Mouse (Mus musculus) C2C12 (cell line): ENCODE data around the gene Pex6. TPM values are rescaled to one million over a fixed set of nuclear protein-coding genes. Genes with fewer than 3 reads are reported as not detected.

Source experiments
- H3K27me3 ChIP-seq: one replicate; pipeline ENCODE4 v1.6.1; 2011; ENCODE audit not compliant: control insufficient read depth, insufficient read depth, insufficient read length
- H3K36me3 ChIP-seq: one replicate; pipeline ENCODE4 v1.6.1; 2011; ENCODE audit not compliant: control insufficient read depth, insufficient read depth
- H3K4me3 ChIP-seq: one replicate; pipeline ENCODE4 v1.5.1; 2011; ENCODE audit warnings: mild to moderate bottlenecking, control low read depth; ENCODE audit not compliant: poor library complexity, insufficient read depth, severe bottlenecking
- H3K79me2 ChIP-seq: one replicate; pipeline ENCODE4 v1.6.1; 2011; ENCODE audit not compliant: control insufficient read depth, insufficient read depth
- H3K79me3 ChIP-seq: one replicate; pipeline ENCODE4 v1.6.1; 2011; ENCODE audit warnings: low read depth, control low read depth
- H3ac ChIP-seq: one replicate; pipeline ENCODE3; 2011; ENCODE audit warnings: low read depth; ENCODE audit not compliant: control insufficient read depth, insufficient read length
- CEBPB ChIP-seq: IDR thresholded peaks from one replicate; pipeline ENCODE4 v1.6.1; 2011; ENCODE audit warnings: low read depth, mild to moderate bottlenecking, control low read depth, moderate library complexity
- CTCF ChIP-seq: IDR thresholded peaks from one replicate; pipeline ENCODE4 v1.5.1; 2011; ENCODE audit not compliant: control insufficient read depth, insufficient read depth, insufficient read length
- FOSL1 ChIP-seq: IDR thresholded peaks from one replicate; pipeline ENCODE4 v1.8.0; 2011; ENCODE audit warnings: mild to moderate bottlenecking, low read length; ENCODE audit not compliant: poor library complexity, insufficient read depth, severe bottlenecking
- MAX ChIP-seq: IDR thresholded peaks from one replicate; pipeline ENCODE4 v1.6.1; 2011; ENCODE audit warnings: mild to moderate bottlenecking, control low read depth
- MYOD1 ChIP-seq: IDR thresholded peaks from one replicate; pipeline ENCODE4 v1.6.1; 2011; ENCODE audit warnings: low read depth; ENCODE audit not compliant: control insufficient read depth, insufficient read length
- MYOG ChIP-seq: IDR thresholded peaks from one replicate; pipeline ENCODE4 v1.6.1; 2011; ENCODE audit not compliant: control insufficient read depth, insufficient read length; ENCODE audit errors: extremely low read depth
- USF1 ChIP-seq: IDR thresholded peaks from one replicate; pipeline ENCODE4 v1.6.1; 2011; ENCODE audit warnings: low read depth, mild to moderate bottlenecking, control low read depth, moderate library complexity
- polyA plus RNA-seq: library from polyadenylated mRNA; unstranded; fragments of >200 nt; fragmentation: generic; extraction: Trizol; gene quantifications from one replicate; pipeline ENCODE4 v1.2.1, GENCODE M21; 2012; ENCODE audit warnings: missing spikeins

The Pex6 gene
- polyA plus RNA-seq, 1 experiment: 24.7 TPM

- TF ChIP-seq MYOD1: no peak
- TF ChIP-seq USF1: peak; percentile 49
- peak; percentile 84 for TF ChIP-seq MAX
- TF ChIP-seq MYOG: no peak
- Histone ChIP-seq H3ac (peak within 1 kb of the TSS; percentile 96), H3K36me3 (peaks cover 36% of the 10 kb centered on the region), H3K4me3 (peak within 1 kb of the TSS; percentile 81), H3K27me3 (no peaks in the 10 kb centered on the region), H3K79me3 (peaks cover 2% of the 10 kb centered on the region), H3K79me2 (peaks cover under 1% of the 10 kb centered on the region)
These were observed 61.4 kb downstream of the Pex6 start, which contains the start of gene 2310039H08Rik for GRCm38 (mm10) chr17:46772404-46773277. TSS of gene 2310039H08Rik (plus strand) at chr17:46772635.

GRCm38 (mm10) chr17:46773278-46774130 is 62.2 kb downstream of the Pex6 start:
- peak overlapping the region; percentile 81 for H3K4me3 ChIP-seq
- H3K79me2 ChIP-seq: peaks cover 9% of the 10 kb centered on the region
- H3ac ChIP-seq: peak overlapping the region; percentile 96
- H3K79me3 ChIP-seq: peaks cover 2% of the 10 kb centered on the region
- no peaks in the 10 kb centered on the region for H3K27me3 ChIP-seq
- no peak for TF ChIP-seq MAX
- no peak for TF ChIP-seq MYOG
- TF ChIP-seq USF1: no peak
- TF ChIP-seq CTCF: no peak
- no peak for TF ChIP-seq FOSL1
- H3K36me3 ChIP-seq: peaks cover 45% of the 10 kb centered on the region

GRCm38 (mm10) chr17:46774131-46774472 is 62.8 kb downstream of the Pex6 start:
- Histone ChIP-seq H3K27me3 (no peaks in the 10 kb centered on the region), H3ac (no peak overlapping the region), H3K36me3 (peaks cover 51% of the 10 kb centered on the region), H3K79me2 (peaks cover 15% of the 10 kb centered on the region), H3K79me3 (peaks cover 6% of the 10 kb centered on the region), H3K4me3 (no peak overlapping the region)
- TF ChIP-seq CEBPB (no peak), MAX (no peak), USF1 (no peak), MYOG (no peak), FOSL1 (no peak), CTCF (no peak), MYOD1 (no peak)

GRCm38 (mm10) chr17:46775070-46775469 is 63.8 kb downstream of the Pex6 start:
- H3K79me3 ChIP-seq: peaks cover 14% of the 10 kb centered on the region

More at GRCm38 (mm10) chr17:46775070-46775469, 63.8 kb downstream of the Pex6 start:
- peaks cover 25% of the 10 kb centered on the region for H3K79me2 ChIP-seq
- no peak overlapping the region for H3K4me3 ChIP-seq
- TF ChIP-seq MAX (no peak), USF1 (no peak), MYOG (no peak), CTCF (no peak), FOSL1 (no peak), CEBPB (no peak), MYOD1 (no peak)
- no peaks in the 10 kb centered on the region for H3K27me3 ChIP-seq
- peaks cover 60% of the 10 kb centered on the region for H3K36me3 ChIP-seq
- no peak overlapping the region for H3ac ChIP-seq

Other genes starting within 250 kb of the Pex6 start
- gene Ttbk1, start 223.8 kb upstream of the Pex6 start, polyA plus RNA-seq: 0.01 TPM
- gene Dnph1, start 214.8 kb upstream of the Pex6 start, polyA plus RNA-seq: 68.0 TPM
- gene Cul9, start 165.1 kb upstream of the Pex6 start, polyA plus RNA-seq: 0.60 TPM
- gene Srf, start 155.3 kb upstream of the Pex6 start, polyA plus RNA-seq: 101 TPM
- 26.1 TPM for gene Ptk7, start 82.0 kb upstream of the Pex6 start, polyA plus RNA-seq
- gene Klc4, start 65.4 kb upstream of the Pex6 start, polyA plus RNA-seq: 7.8 TPM
- gene Mrpl2, start 65.2 kb upstream of the Pex6 start, polyA plus RNA-seq: 151 TPM
- 49.4 TPM for gene Cul7, start 61.1 kb upstream of the Pex6 start, polyA plus RNA-seq
- gene Rrp36, start 37.1 kb upstream of the Pex6 start, polyA plus RNA-seq: 45.8 TPM
- 141 TPM for gene Mea1, start 32.7 kb upstream of the Pex6 start, polyA plus RNA-seq
- 58.6 TPM for gene Klhdc3, start 30.5 kb upstream of the Pex6 start, polyA plus RNA-seq
- 99.5 TPM for gene Ppp2r5d, start 6.4 kb upstream of the Pex6 start, polyA plus RNA-seq
- 0.08 TPM for gene Gnmt, start 17.7 kb downstream of the Pex6 start, polyA plus RNA-seq
- gene Cnpy3, start 40.8 kb downstream of the Pex6 start, polyA plus RNA-seq: 41.9 TPM
- gene Ptcra, start 52.2 kb downstream of the Pex6 start, polyA plus RNA-seq: 0.06 TPM
- 40.9 TPM for gene 2310039H08Rik, start 61.2 kb downstream of the Pex6 start, polyA plus RNA-seq
- gene Rpl7l1, start 71.2 kb downstream of the Pex6 start, polyA plus RNA-seq: 107 TPM
- gene Bicral, start 147.0 kb downstream of the Pex6 start, polyA plus RNA-seq: 3.9 TPM
- 46.8 TPM for gene Tbcc, start 179.2 kb downstream of the Pex6 start, polyA plus RNA-seq
- gene Prph2, start 199.0 kb downstream of the Pex6 start, polyA plus RNA-seq: 0.01 TPM